Mouse (Mus musculus): ENCODE data around the gene Rpl27. TPM values are rescaled to one million over a fixed set of nuclear protein-coding genes. Genes with fewer than 3 reads are reported as not detected.
"Not testable (repeated sequence)": the region's sequence is repeated elsewhere in the genome, so short reads cannot be mapped to it uniquely, and the experiment has no call there.

Gene Rpl27
- polyA plus RNA-seq, 1 experiment from 2014 or later, result 469 TPM

GRCm38 (mm10) chr11:101476361-101476760 lies 34.3 kb downstream of the Rpl27 start:
- H3K27ac ChIP-seq (replicated peaks); DNase-seq (ENCODE audit: low spot score); H3K9me3 ChIP-seq; H3K36me3 ChIP-seq (replicated peaks); H3K27me3 ChIP-seq (replicated peaks; ENCODE audit: low read depth, poor library complexity, severe bottlenecking); H3K4me3 ChIP-seq: not testable (repeated sequence)
- 88% methylated on average over 4 of the region's 4 CpGs for WGBS
- peaks cover 51% of the 10 kb centered on the region for H3K4me1 ChIP-seq

GRCm38 (mm10) chr11:101477194-101477551 lies 35.1 kb downstream of the Rpl27 start:
- H3K4me1 ChIP-seq, result peaks cover 43% of the 10 kb centered on the region
- no peak overlapping the region for H3K4me3 ChIP-seq
- H3K27me3 ChIP-seq (replicated peaks; ENCODE audit: low read depth, poor library complexity, severe bottlenecking), result no peaks in the 10 kb centered on the region
- WGBS, result 35% methylated on average over 4 of the region's 4 CpGs
- no peak for DNase-seq (ENCODE audit: low spot score)
- H3K36me3 ChIP-seq (replicated peaks), result no peaks in the 10 kb centered on the region
- no peaks in the 10 kb centered on the region for H3K9me3 ChIP-seq
- H3K27ac ChIP-seq (replicated peaks), result peak overlapping the region; percentile 42; the same call in 1 of the 2 replicates

GRCm38 (mm10) chr11:101477552-101478211 lies 35.6 kb downstream of the Rpl27 start:
- Histone ChIP-seq H3K9me3 (no peaks in the 10 kb centered on the region), H3K36me3 (replicated peaks) (no peaks in the 10 kb centered on the region), H3K27me3 (replicated peaks; ENCODE audit: low read depth, poor library complexity, severe bottlenecking) (no peaks in the 10 kb centered on the region), H3K27ac (replicated peaks) (peak overlapping the region; percentile 42), H3K4me3 (no peak overlapping the region), H3K4me1 (peaks cover 39% of the 10 kb centered on the region)
- DNase-seq (ENCODE audit: low spot score), result no peak
- WGBS, result 58% methylated on average over 10 of the region's 10 CpGs

- Histone ChIP-seq H3K9me3 (no peaks in the 10 kb centered on the region), H3K4me1 (peaks cover 44% of the 10 kb centered on the region), H3K27me3 (replicated peaks; ENCODE audit: low read depth, poor library complexity, severe bottlenecking) (no peaks in the 10 kb centered on the region), H3K4me3 (peak overlapping the region; percentile 40), H3K27ac (replicated peaks) (peak overlapping the region; percentile 66), H3K36me3 (replicated peaks) (no peaks in the 10 kb centered on the region)
- 5% methylated on average over 18 of the region's 18 CpGs for WGBS
- DNase-seq (ENCODE audit: low spot score), result peak; percentile 55
Measured at GRCm38 (mm10) chr11:101479171-101479635, 37.1 kb downstream of the Rpl27 start.

- peaks cover 46% of the 10 kb centered on the region for H3K4me1 ChIP-seq
- peak overlapping the region; percentile 66 for H3K27ac ChIP-seq (replicated peaks)
Measured at GRCm38 (mm10) chr11:101480912-101481311, 38.8 kb downstream of the Rpl27 start.

GRCm38 (mm10) chr11:101483804-101484203 lies 41.7 kb downstream of the Rpl27 start:
- peaks cover 35% of the 10 kb centered on the region for H3K4me1 ChIP-seq
- no peaks in the 10 kb centered on the region for H3K9me3 ChIP-seq
- H3K27me3 ChIP-seq (replicated peaks; ENCODE audit: low read depth, poor library complexity, severe bottlenecking), result no peaks in the 10 kb centered on the region
- WGBS, result 58% methylated on average over 3 of the region's 3 CpGs
- peaks cover 27% of the 10 kb centered on the region for H3K36me3 ChIP-seq (replicated peaks)
- peak overlapping the region; percentile 61; the same call in 1 of the 2 replicates for H3K27ac ChIP-seq (replicated peaks)
- no peak for DNase-seq (ENCODE audit: low spot score)
- no peak overlapping the region for H3K4me3 ChIP-seq

More at GRCm38 (mm10) chr11:101480912-101481311, 38.8 kb downstream of the Rpl27 start:
- WGBS, result 65% methylated on average over 6 of the region's 6 CpGs
- no peak for DNase-seq (ENCODE audit: low spot score)
- Histone ChIP-seq H3K9me3 (no peaks in the 10 kb centered on the region), H3K4me3 (no peak overlapping the region), H3K36me3 (replicated peaks) (no peaks in the 10 kb centered on the region), H3K27me3 (replicated peaks; ENCODE audit: low read depth, poor library complexity, severe bottlenecking) (no peaks in the 10 kb centered on the region)

GRCm38 (mm10) chr11:101484245-101484644 lies 42.1 kb downstream of the Rpl27 start:
- no peaks in the 10 kb centered on the region for H3K9me3 ChIP-seq
- 79% methylated on average over 6 of the region's 6 CpGs for WGBS
- DNase-seq (ENCODE audit: low spot score), result no peak
- peak overlapping the region; percentile 44; the same call in 1 of the 2 replicates for H3K27ac ChIP-seq (replicated peaks)
- no peaks in the 10 kb centered on the region for H3K27me3 ChIP-seq (replicated peaks; ENCODE audit: low read depth, poor library complexity, severe bottlenecking)
- peaks cover 30% of the 10 kb centered on the region for H3K4me1 ChIP-seq
- peaks cover 31% of the 10 kb centered on the region for H3K36me3 ChIP-seq (replicated peaks)
- no peak overlapping the region for H3K4me3 ChIP-seq

- WGBS, result 88% methylated on average over 7 of the region's 7 CpGs
- no peaks in the 10 kb centered on the region for H3K9me3 ChIP-seq
- no peaks in the 10 kb centered on the region for H3K27me3 ChIP-seq (replicated peaks; ENCODE audit: low read depth, poor library complexity, severe bottlenecking)
- no peak overlapping the region for H3K27ac ChIP-seq (replicated peaks)
- no peak for DNase-seq (ENCODE audit: low spot score)
- H3K36me3 ChIP-seq (replicated peaks), result peaks cover 37% of the 10 kb centered on the region
- H3K4me1 ChIP-seq, result peaks cover 25% of the 10 kb centered on the region
- H3K4me3 ChIP-seq, result no peak overlapping the region
Measured at GRCm38 (mm10) chr11:101484814-101485213, 42.7 kb downstream of the Rpl27 start.

- Histone ChIP-seq H3K9me3 (no peaks in the 10 kb centered on the region), H3K36me3 (replicated peaks) (peaks cover 44% of the 10 kb centered on the region), H3K4me1 (peaks cover 18% of the 10 kb centered on the region), H3K27ac (replicated peaks) (peak overlapping the region; percentile 1; the same call in 1 of the 2 replicates), H3K4me3 (no peak overlapping the region), H3K27me3 (replicated peaks; ENCODE audit: low read depth, poor library complexity, severe bottlenecking) (no peaks in the 10 kb centered on the region)
- WGBS, result 62% methylated on average over 6 of the region's 6 CpGs
- no peak for DNase-seq (ENCODE audit: low spot score)
Measured at GRCm38 (mm10) chr11:101485509-101486028, 43.5 kb downstream of the Rpl27 start.

- DNase-seq (ENCODE audit: low spot score), result no peak
- 84% methylated on average over 6 of the region's 6 CpGs for WGBS
- Histone ChIP-seq H3K4me3 (no peak overlapping the region), H3K27ac (replicated peaks) (no peak overlapping the region), H3K27me3 (replicated peaks; ENCODE audit: low read depth, poor library complexity, severe bottlenecking) (no peaks in the 10 kb centered on the region), H3K4me1 (peaks cover 12% of the 10 kb centered on the region), H3K36me3 (replicated peaks) (peaks cover 48% of the 10 kb centered on the region), H3K9me3 (no peaks in the 10 kb centered on the region)
Measured at GRCm38 (mm10) chr11:101486126-101486525, 44.0 kb downstream of the Rpl27 start.

Small RNA genes within 50 kb of the gene (microRNA-seq; reads per million reads assigned to microRNA genes)
- gene Mir6929, result not detected

Other genes with a start within 250 kb of the Rpl27 start
- gene Ezh1, start 215.8 kb upstream of the Rpl27 start, polyA plus RNA-seq (2016; fragmentation: Nextera tagmentation; extraction: Ambion mirVana), result 13.3 and 14.5 TPM in 2 replicates
- 66.4 and 68.4 TPM in 2 replicates for gene Ramp2, start 196.3 kb upstream of the Rpl27 start, polyA plus RNA-seq (2016; fragmentation: Nextera tagmentation; extraction: Ambion mirVana)
- gene Vps25, start 188.6 kb upstream of the Rpl27 start, polyA plus RNA-seq (2016; fragmentation: Nextera tagmentation; extraction: Ambion mirVana), result 124 TPM in 2 replicates
- 6.0 and 8.3 TPM in 2 replicates for gene Wnk4, start 181.7 kb upstream of the Rpl27 start, polyA plus RNA-seq (2016; fragmentation: Nextera tagmentation; extraction: Ambion mirVana)
- 1.3 and 1.4 TPM in 2 replicates for gene Cntd1, start 163.3 kb upstream of the Rpl27 start, polyA plus RNA-seq (2016; fragmentation: Nextera tagmentation; extraction: Ambion mirVana)
- gene Coa3, start 163.2 kb upstream of the Rpl27 start, polyA plus RNA-seq (2016; fragmentation: Nextera tagmentation; extraction: Ambion mirVana), result 200 and 203 TPM in 2 replicates
- gene Becn1, start 140.0 kb upstream of the Rpl27 start, polyA plus RNA-seq (2016; fragmentation: Nextera tagmentation; extraction: Ambion mirVana), result 141 and 154 TPM in 2 replicates
- 189 and 203 TPM in 2 replicates for gene Psme3, start 126.1 kb upstream of the Rpl27 start, polyA plus RNA-seq (2016; fragmentation: Nextera tagmentation; extraction: Ambion mirVana)
- gene Aoc2, start 117.2 kb upstream of the Rpl27 start, polyA plus RNA-seq (2016; fragmentation: Nextera tagmentation; extraction: Ambion mirVana), result 2.6 and 3.4 TPM in 2 replicates
- 0.04 TPM in 1 of 2 replicates, not detected in the other for gene Aoc3, start 111.7 kb upstream of the Rpl27 start, polyA plus RNA-seq (2016; fragmentation: Nextera tagmentation; extraction: Ambion mirVana)
- gene G6pc, start 74.7 kb upstream of the Rpl27 start, polyA plus RNA-seq (2016; fragmentation: Nextera tagmentation; extraction: Ambion mirVana), result not detected in 2 replicates
- 102 and 110 TPM in 2 replicates for gene Aarsd1, start 24.7 kb upstream of the Rpl27 start, polyA plus RNA-seq (2016; fragmentation: Nextera tagmentation; extraction: Ambion mirVana)
- gene Gm27029, start 17.5 kb upstream of the Rpl27 start, polyA plus RNA-seq (2016; fragmentation: Nextera tagmentation; extraction: Ambion mirVana), result 12.6 and 13.1 TPM in 2 replicates
- 17.5 and 21.4 TPM in 2 replicates for gene Rundc1, start 17.2 kb upstream of the Rpl27 start, polyA plus RNA-seq (2016; fragmentation: Nextera tagmentation; extraction: Ambion mirVana)
- gene Ptges3l, start 17.0 kb upstream of the Rpl27 start, polyA plus RNA-seq (2016; fragmentation: Nextera tagmentation; extraction: Ambion mirVana), result 3.9 and 4.7 TPM in 2 replicates
- 2.1 and 3.1 TPM in 2 replicates for gene Ifi35, start 6.1 kb downstream of the Rpl27 start, polyA plus RNA-seq (2016; fragmentation: Nextera tagmentation; extraction: Ambion mirVana)
- 16.5 and 31.6 TPM in 2 replicates for gene Rnd2, start 22.7 kb downstream of the Rpl27 start, polyA plus RNA-seq (2016; fragmentation: Nextera tagmentation; extraction: Ambion mirVana)
- 21.3 and 29.6 TPM in 2 replicates for gene Vat1, start 23.9 kb downstream of the Rpl27 start, polyA plus RNA-seq (2016; fragmentation: Nextera tagmentation; extraction: Ambion mirVana)
- 23.7 and 27.0 TPM in 2 replicates for gene Brca1, start 109.7 kb downstream of the Rpl27 start, polyA plus RNA-seq (2016; fragmentation: Nextera tagmentation; extraction: Ambion mirVana)
- gene Nbr1, start 109.9 kb downstream of the Rpl27 start, polyA plus RNA-seq (2016; fragmentation: Nextera tagmentation; extraction: Ambion mirVana), result 68.0 and 70.0 TPM in 2 replicates
- gene Tmem106a, start 139.9 kb downstream of the Rpl27 start, polyA plus RNA-seq (2016; fragmentation: Nextera tagmentation; extraction: Ambion mirVana), result 1.5 and 2.1 TPM in 2 replicates
- gene Gm11634, start 157.0 kb downstream of the Rpl27 start, polyA plus RNA-seq (2016; fragmentation: Nextera tagmentation; extraction: Ambion mirVana), result not detected in 2 replicates
- gene Rdm1, start 184.9 kb downstream of the Rpl27 start, polyA plus RNA-seq (2016; fragmentation: Nextera tagmentation; extraction: Ambion mirVana), result 28.2 and 29.4 TPM in 2 replicates
- gene Arl4d, start 223.2 kb downstream of the Rpl27 start, polyA plus RNA-seq (2016; fragmentation: Nextera tagmentation; extraction: Ambion mirVana), result 3.3 and 5.1 TPM in 2 replicates

Data from embryonic facial prominence, embryonic 10.5 days (tissue).